Mouse (Mus musculus): ENCODE results near the gene Chchd6. TPM values are rescaled to one million over a fixed set of nuclear protein-coding genes. Genes with fewer than 3 reads are reported as not detected.

The Chchd6 gene
- polyA plus RNA-seq, 1 experiment from 2014 or later, result 54.8 TPM

DNA sequence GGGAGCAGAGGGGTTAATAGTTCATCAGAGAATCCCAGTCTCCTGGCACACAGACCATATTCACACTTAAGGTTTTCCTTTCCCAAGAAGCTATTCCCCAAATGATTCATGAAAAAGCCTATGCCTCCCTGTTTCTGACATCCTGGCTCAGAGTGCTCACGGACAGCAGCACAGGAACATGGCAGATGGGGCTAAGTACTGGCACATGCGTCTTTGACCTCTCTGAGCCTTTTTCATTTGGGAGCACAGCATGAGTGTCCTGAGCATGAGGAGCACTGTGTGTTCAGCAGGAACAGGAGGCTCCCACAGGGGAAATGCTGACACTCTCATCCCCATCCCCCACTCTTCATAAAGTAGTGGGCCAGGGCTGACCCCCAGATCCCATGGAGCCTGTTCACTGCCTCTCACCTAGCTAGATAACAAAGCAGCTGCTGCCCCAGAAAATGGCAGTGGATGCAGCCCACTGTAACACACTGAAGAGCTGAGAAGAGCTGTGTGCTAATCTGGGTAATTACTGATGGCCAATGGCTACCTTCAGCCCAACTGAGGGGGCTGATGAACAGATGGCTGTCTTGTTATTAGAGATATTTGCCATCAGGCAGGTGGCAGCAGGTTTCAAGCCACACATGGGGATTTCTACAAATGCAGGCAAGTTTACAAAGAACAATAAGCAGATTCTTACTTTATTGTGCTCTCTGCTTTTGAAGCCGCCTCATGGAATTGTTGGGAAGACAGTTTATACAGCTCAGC lies 176.2 kb downstream of the Chchd6 start:
- no peaks in the 10 kb centered on the region for H3K27me3 ChIP-seq
- ATAC-seq (ENCODE audit: insufficient number of reproducible peaks, insufficient read depth, low FRiP score, low TSS enrichment, low read depth), result no peak
- H3K4me2 ChIP-seq, result no peak overlapping the region
- H3K36me3 ChIP-seq, result no peaks in the 10 kb centered on the region
- H3K9ac ChIP-seq (replicated peaks), result no peak overlapping the region
- no peaks in the 10 kb centered on the region for H3K9me3 ChIP-seq
- WGBS, result 91% methylated on average over 3 of the region's 3 CpGs
- no peak overlapping the region for H3K4me3 ChIP-seq (replicated peaks)
- H3K27ac ChIP-seq, result no peak overlapping the region
- H3K4me1 ChIP-seq (replicated peaks), result no peaks in the 10 kb centered on the region

DNA sequence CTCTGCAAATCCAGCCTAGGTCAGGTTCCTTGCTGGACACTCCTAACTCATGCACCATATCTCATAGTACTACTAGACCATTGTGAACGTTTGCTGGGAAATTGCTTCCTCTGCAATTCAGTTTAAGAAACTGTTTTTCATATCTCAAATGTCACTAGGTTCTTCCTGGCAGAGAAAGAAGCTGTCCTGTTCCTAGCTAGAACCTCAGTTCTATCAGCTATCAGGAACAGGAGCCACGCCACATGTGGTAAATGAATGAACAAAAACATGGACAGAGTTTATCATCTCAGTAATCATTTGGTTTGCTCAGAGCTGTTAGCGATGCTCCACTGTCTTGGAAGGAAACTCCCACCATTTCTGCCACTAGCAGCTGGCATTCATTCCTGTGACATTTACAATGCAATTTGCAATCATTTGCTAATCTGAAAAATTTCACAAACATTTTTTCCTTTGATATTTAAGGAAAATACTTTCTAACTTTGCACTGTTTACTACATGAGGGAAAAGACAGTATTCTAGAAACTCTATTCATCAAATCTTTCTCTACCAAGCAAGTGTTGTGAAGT lies 179.3 kb downstream of the Chchd6 start:
- Histone ChIP-seq H3K4me1 (replicated peaks) (no peaks in the 10 kb centered on the region), H3K27me3 (0 out of 2 replicates have a peak, but pooled peaks cover 3% of the 10 kb centered on the region), H3K9me3 (no peaks in the 10 kb centered on the region), H3K9ac (replicated peaks) (no peak overlapping the region), H3K4me3 (replicated peaks) (no peak overlapping the region), H3K27ac (no peak overlapping the region), H3K4me2 (no peak overlapping the region), H3K36me3 (no peaks in the 10 kb centered on the region)
- ATAC-seq (ENCODE audit: insufficient number of reproducible peaks, insufficient read depth, low FRiP score, low TSS enrichment, low read depth), result no peak
- WGBS, result 84% methylated on average over 3 of the region's 3 CpGs

DNA sequence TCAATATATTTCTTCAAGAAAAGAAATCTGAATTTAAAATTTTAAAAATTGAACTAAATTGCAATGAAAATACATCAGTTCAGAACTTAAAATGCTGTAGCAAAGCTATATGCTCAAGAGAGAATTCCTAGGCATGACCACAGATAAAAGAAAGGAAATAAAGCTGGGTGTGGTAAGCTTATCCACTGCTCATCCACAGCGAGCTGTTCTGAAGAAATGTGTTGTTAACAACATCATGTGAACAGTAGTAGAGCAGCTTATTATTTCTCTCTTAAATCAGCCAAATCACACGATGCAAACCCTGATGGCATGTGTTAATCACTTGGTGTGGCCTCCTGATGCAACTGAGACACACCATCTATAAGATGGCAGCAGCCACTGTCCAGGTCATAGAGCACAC lies 180.4 kb downstream of the Chchd6 start:
- ATAC-seq (ENCODE audit: insufficient number of reproducible peaks, insufficient read depth, low FRiP score, low TSS enrichment, low read depth), result no peak
- Histone ChIP-seq H3K27ac (no peak overlapping the region), H3K9me3 (no peaks in the 10 kb centered on the region), H3K36me3 (no peaks in the 10 kb centered on the region), H3K4me3 (replicated peaks) (no peak overlapping the region), H3K4me2 (no peak overlapping the region), H3K9ac (replicated peaks) (no peak overlapping the region), H3K27me3 (0 out of 2 replicates have a peak, but pooled peaks cover 5% of the 10 kb centered on the region), H3K4me1 (replicated peaks) (no peaks in the 10 kb centered on the region)
- WGBS, result 81% methylated on average over 2 of the region's 2 CpGs

DNA sequence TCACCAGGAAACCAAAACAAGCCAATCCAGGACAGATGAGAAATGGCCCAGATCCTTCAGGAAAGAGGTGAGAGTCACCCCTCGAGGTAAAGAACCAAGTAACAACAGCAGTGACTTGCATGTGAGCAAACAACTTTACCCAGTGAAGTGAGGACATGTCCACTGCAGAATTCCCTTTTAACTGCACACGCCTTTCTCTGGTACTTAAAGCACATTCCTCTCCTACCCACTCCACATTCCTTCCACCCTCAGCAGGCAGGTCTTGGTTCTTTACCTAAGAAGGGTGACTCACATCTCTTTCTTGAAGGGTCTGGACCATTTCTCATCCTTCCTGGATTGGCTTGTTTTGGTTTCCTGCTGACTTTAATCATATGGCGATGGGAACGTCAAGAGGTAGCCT lies 181.3 kb downstream of the Chchd6 start:
- no peaks in the 10 kb centered on the region for H3K9me3 ChIP-seq
- H3K9ac ChIP-seq (replicated peaks), result no peak overlapping the region
- H3K36me3 ChIP-seq, result no peaks in the 10 kb centered on the region
- no peaks in the 10 kb centered on the region for H3K4me1 ChIP-seq (replicated peaks)
- H3K4me3 ChIP-seq (replicated peaks), result no peak overlapping the region
- 0 out of 2 replicates have a peak, but pooled peaks cover 5% of the 10 kb centered on the region for H3K27me3 ChIP-seq
- no peak overlapping the region for H3K4me2 ChIP-seq
- WGBS, result 77% methylated on average over 4 of the region's 4 CpGs
- ATAC-seq (ENCODE audit: insufficient number of reproducible peaks, insufficient read depth, low FRiP score, low TSS enrichment, low read depth), result no peak
- no peak overlapping the region for H3K27ac ChIP-seq

DNA sequence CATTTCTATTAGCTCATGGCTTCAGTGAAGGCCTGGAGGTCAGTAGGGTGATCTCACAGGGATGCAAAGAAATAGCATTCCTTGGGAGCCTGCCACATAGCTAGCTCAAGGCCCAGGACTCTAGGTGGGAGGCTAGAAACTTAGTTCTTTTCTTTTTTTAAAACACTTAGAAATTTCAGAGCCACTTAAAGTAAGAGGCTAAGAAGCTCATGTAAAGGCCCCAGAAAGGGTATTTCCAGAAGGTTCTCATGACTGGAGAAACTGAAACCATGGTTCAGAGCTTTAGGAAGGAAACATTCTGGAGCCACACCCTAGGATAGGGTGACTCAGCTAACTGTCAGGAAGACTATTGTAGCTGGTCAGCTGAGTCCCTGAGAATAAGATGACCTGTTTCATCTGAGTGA lies 182.0 kb downstream of the Chchd6 start:
- H3K9ac ChIP-seq (replicated peaks), result no peak overlapping the region
- no peak overlapping the region for H3K4me3 ChIP-seq (replicated peaks)
- H3K4me1 ChIP-seq (replicated peaks), result no peaks in the 10 kb centered on the region
- H3K27ac ChIP-seq, result no peak overlapping the region
- H3K27me3 ChIP-seq, result 0 out of 2 replicates have a peak, but pooled peaks cover 5% of the 10 kb centered on the region
- no peak overlapping the region for H3K4me2 ChIP-seq
- no peaks in the 10 kb centered on the region for H3K36me3 ChIP-seq
- no peak for ATAC-seq (ENCODE audit: insufficient number of reproducible peaks, insufficient read depth, low FRiP score, low TSS enrichment, low read depth)
- no peaks in the 10 kb centered on the region for H3K9me3 ChIP-seq

DNA sequence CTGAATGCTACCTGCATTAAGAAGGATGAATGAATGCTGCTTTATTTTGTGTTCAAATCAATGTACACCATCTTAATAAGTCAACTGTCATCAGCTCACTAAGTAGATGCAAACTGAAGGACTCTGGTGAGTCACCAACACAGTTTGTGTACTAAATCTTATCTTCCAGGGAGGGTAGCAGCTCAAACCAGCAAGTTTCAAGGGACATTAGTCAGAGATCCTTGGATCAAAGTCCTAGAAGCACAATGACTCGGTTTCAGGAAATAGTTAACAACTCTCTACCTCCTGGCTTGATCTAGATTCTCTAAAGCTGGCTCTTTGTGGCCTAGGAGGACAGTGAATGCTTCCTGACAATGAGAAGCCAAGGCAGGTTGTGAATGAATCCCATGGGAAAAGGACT lies 182.9 kb downstream of the Chchd6 start:
- no peaks in the 10 kb centered on the region for H3K9me3 ChIP-seq
- H3K27ac ChIP-seq, result no peak overlapping the region
- H3K27me3 ChIP-seq, result 0 out of 2 replicates have a peak, but pooled peaks cover 5% of the 10 kb centered on the region
- H3K4me3 ChIP-seq (replicated peaks), result no peak overlapping the region
- H3K9ac ChIP-seq (replicated peaks), result no peak overlapping the region
- WGBS, result 60% methylated on average over 1 of the region's 1 CpGs
- no peaks in the 10 kb centered on the region for H3K4me1 ChIP-seq (replicated peaks)
- ATAC-seq (ENCODE audit: insufficient number of reproducible peaks, insufficient read depth, low FRiP score, low TSS enrichment, low read depth), result no peak
- no peaks in the 10 kb centered on the region for H3K36me3 ChIP-seq
- no peak overlapping the region for H3K4me2 ChIP-seq

DNA sequence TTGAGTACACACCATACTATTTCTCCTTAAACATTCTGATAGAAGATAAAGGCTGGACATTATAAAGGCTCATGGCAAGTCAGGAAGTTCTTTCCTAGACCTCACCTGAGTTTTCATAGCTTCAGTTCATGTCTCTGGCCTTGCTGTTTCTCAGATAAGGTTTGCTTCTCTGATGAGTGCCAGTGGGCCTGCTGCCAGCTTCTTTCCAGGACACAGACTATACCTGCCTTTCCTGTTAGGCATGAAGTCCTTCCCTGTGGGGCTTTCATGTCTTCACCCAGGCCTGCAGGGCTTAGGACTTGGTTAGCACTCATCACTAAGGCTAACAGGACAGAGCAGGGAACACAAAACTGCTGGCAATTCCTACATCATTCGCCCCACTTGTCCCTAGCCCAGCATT lies 186.4 kb downstream of the Chchd6 start:
- peaks cover 5% of the 10 kb centered on the region for H3K4me1 ChIP-seq (replicated peaks)
- H3K27me3 ChIP-seq, result 0 out of 2 replicates have a peak, but pooled peaks cover 5% of the 10 kb centered on the region
- no peak overlapping the region for H3K27ac ChIP-seq
- no peaks in the 10 kb centered on the region for H3K36me3 ChIP-seq
- 81% methylated on average over 1 of the region's 1 CpGs for WGBS
- ATAC-seq (ENCODE audit: insufficient number of reproducible peaks, insufficient read depth, low FRiP score, low TSS enrichment, low read depth), result no peak
- H3K4me3 ChIP-seq (replicated peaks), result no peak overlapping the region
- H3K9ac ChIP-seq (replicated peaks), result no peak overlapping the region
- no peak overlapping the region for H3K4me2 ChIP-seq
- H3K9me3 ChIP-seq, result no peaks in the 10 kb centered on the region

DNA sequence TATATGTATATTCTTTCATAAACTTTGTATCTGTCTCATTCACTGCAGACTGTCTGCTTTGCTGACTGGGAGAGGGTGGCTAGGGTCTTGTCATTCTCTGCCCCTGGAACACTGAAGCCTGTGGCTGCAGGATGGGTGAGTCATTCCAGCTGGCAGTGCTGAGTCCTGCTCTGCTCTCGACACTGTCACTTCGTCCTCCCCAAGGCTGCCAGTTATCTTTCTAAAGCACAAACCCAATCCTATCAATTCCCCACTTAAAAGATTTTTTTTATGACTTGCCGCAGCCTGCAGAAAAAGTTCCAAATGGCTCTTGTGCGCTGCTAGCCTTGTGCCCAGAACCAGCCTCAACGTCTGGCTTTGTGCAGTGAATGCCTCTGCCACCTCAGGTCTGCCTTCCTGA lies 187.2 kb downstream of the Chchd6 start:
- Histone ChIP-seq H3K9me3 (no peaks in the 10 kb centered on the region), H3K36me3 (no peaks in the 10 kb centered on the region), H3K4me2 (no peak overlapping the region), H3K27ac (no peak overlapping the region), H3K27me3 (0 out of 2 replicates have a peak, but pooled peaks cover 5% of the 10 kb centered on the region), H3K9ac (replicated peaks) (no peak overlapping the region), H3K4me3 (replicated peaks) (no peak overlapping the region), H3K4me1 (replicated peaks) (peaks cover 11% of the 10 kb centered on the region)
- no peak for ATAC-seq (ENCODE audit: insufficient number of reproducible peaks, insufficient read depth, low FRiP score, low TSS enrichment, low read depth)
- 78% methylated on average over 5 of the region's 5 CpGs for WGBS

DNA sequence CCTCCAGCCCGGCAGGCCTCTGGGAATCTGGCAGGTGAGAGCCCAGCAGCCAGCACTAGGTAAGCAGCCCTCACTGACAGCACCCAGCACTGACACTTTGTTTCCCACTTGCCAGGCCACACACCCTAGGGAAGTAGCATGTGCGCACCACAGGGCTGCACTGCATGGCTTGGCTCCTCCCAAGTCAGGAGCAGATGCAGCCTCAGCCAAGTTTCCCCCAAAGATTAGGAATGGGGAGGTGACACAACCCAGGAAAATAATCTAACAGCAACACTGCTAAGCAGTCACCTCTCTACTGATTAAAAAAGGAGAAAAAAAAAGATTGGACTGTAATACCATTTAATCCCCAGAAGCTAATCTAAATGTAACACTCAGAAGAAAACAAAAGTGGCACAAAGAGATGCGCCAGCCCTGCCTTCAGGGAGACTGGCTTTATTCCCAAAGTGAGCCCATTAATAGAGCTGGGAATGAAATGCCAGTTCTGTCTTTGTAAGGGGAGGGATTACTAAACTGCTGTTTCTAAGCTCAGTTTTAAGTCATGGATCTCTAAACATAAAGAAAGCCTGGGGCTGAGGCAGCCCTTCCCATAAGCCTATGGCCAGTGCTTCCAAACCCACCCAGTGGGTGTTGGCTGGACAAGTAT lies 188.1 kb downstream of the Chchd6 start:
- H3K4me1 ChIP-seq (replicated peaks), result peaks cover 11% of the 10 kb centered on the region
- no peaks in the 10 kb centered on the region for H3K9me3 ChIP-seq
- WGBS, result 80% methylated on average over 3 of the region's 3 CpGs
- no peaks in the 10 kb centered on the region for H3K36me3 ChIP-seq
- no peak for ATAC-seq (ENCODE audit: insufficient number of reproducible peaks, insufficient read depth, low FRiP score, low TSS enrichment, low read depth)
- H3K27me3 ChIP-seq, result 0 out of 2 replicates have a peak, but pooled peaks cover 5% of the 10 kb centered on the region
- H3K9ac ChIP-seq (replicated peaks), result no peak overlapping the region
- no peak overlapping the region for H3K4me2 ChIP-seq
- no peak overlapping the region for H3K4me3 ChIP-seq (replicated peaks)
- H3K27ac ChIP-seq, result no peak overlapping the region

DNA sequence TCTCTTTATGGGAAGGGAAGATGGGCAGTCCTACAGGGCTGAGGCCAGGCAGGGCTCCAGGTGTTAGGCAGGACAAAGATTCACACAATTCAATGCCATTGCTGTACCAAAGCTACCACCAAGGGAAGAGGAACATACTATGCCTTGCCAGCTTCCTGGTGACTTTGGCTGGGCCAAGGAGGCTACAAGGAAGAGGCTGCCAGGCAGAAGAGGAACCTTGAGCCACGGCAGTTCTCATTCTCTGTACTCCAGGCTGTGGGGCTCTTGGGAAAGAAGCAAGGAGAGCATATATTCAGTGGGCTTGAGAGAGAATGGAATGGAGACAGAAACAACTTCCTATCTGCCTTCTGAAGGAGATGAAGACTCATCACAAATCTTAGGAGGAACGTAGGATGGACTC lies 190.5 kb downstream of the Chchd6 start:
- Histone ChIP-seq H3K4me3 (replicated peaks) (no peak overlapping the region), H3K27ac (no peak overlapping the region), H3K36me3 (no peaks in the 10 kb centered on the region), H3K4me1 (replicated peaks) (peaks cover 11% of the 10 kb centered on the region), H3K9me3 (no peaks in the 10 kb centered on the region), H3K9ac (replicated peaks) (no peak overlapping the region), H3K4me2 (no peak overlapping the region), H3K27me3 (no peaks in the 10 kb centered on the region)
- no peak for ATAC-seq (ENCODE audit: insufficient number of reproducible peaks, insufficient read depth, low FRiP score, low TSS enrichment, low read depth)
- 79% methylated on average over 2 of the region's 2 CpGs for whole genome bisulfite sequencing

DNA sequence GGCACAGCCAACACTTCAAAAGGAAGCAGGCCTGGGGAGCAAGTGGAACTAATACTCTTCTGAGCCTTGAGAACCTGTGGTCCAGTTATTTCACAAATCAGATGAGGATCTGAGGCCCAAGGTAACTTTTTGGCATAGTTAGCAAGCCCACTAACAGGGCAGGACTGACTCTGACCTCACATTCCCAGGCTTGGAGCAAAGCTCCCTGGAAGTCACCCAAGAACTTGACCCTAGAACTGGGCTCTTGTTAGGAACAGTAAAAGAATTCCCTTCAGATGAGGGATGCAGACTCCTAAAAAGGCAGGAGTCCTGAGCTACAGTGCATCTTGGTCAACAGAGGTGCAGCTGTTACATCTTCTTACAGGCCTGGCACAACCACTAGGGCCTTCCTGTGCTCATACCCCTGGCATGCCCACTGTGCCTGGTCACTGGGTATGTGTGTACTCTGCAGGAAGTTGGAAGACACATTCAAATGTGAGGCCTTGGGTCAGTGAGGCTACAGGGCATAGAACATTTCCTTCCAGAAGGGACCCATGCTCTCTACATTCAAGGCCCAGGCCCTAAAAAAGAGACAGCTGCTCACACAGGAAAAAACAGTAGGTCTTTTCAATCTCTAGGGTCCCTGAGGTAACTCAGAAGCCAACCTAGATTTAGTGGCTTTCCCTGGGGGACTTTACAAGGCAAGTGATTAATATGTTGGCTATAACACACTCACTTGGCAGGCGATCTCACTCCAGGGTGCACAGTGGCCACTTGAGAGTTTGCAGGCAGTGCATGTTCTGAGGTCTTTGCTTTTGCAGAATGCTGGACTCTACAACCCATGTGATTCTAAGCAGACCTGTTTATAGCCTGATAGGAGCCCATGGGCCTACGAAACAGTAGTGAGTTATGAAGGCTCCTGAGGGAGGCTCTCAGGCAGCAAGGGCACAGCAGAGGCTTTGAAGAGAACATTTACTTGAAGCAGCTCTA lies 191.9 kb downstream of the Chchd6 start:
- Histone ChIP-seq H3K27ac (no peak overlapping the region), H3K27me3 (no peaks in the 10 kb centered on the region), H3K4me1 (replicated peaks) (peaks cover 11% of the 10 kb centered on the region), H3K9me3 (no peaks in the 10 kb centered on the region), H3K9ac (replicated peaks) (no peak overlapping the region), H3K4me2 (no peak overlapping the region), H3K36me3 (no peaks in the 10 kb centered on the region), H3K4me3 (replicated peaks) (no peak overlapping the region)
- WGBS, result 51% methylated on average over 2 of the region's 2 CpGs
- no peak for ATAC-seq (ENCODE audit: insufficient number of reproducible peaks, insufficient read depth, low FRiP score, low TSS enrichment, low read depth)
